Mouse (Mus musculus): Measurements from ENCODE around the gene Dus3l. TPM values are rescaled to one million over a fixed set of nuclear protein-coding genes. Genes with fewer than 3 reads are reported as not detected.

Dus3l gene
- polyA plus RNA-seq (2015; fragmentation: Nextera tagmentation; extraction: Ambion mirVana) = 86.4 and 97.6 TPM in 2 replicates

GRCm38 (mm10) chr17:56764474-56765354 lies at the start of gene Dus3l:
Dus3l (plus strand) TSS chr17:56764757.
- Histone ChIP-seq H3K9ac (replicated peaks) (peak within 1 kb of the TSS; percentile 81), H3K4me2 (peak within 1 kb of the TSS; percentile 84), H3K27me3 (replicated peaks) (peaks cover 12% of the 10 kb centered on the region; the same call in 1 of the 2 replicates), H3K4me1 (peaks cover 36% of the 10 kb centered on the region), H3K9me3 (replicated peaks) (no peaks in the 10 kb centered on the region), H3K4me3 (replicated peaks) (peak within 1 kb of the TSS; percentile 84), H3K36me3 (peaks cover 33% of the 10 kb centered on the region), H3K27ac (replicated peaks) (peak within 1 kb of the TSS; percentile 98)
- WGBS = 2% methylated on average over 57 of the region's 58 CpGs
- ATAC-seq (ENCODE audit: low FRiP score) = peak; percentile 86

- Histone ChIP-seq H3K27me3 (replicated peaks) (no peaks in the 10 kb centered on the region), H3K9me3 (replicated peaks) (no peaks in the 10 kb centered on the region), H3K4me2 (peak overlapping the region; percentile 75), H3K4me3 (replicated peaks) (peak overlapping the region; percentile 65; the same call in 1 of the 2 replicates), H3K4me1 (peaks cover 36% of the 10 kb centered on the region), H3K9ac (replicated peaks) (0 out of 2 replicates have a peak overlapping the region, but pooled peaks have one; percentile 10), H3K27ac (replicated peaks) (no peak overlapping the region), H3K36me3 (peaks cover 32% of the 10 kb centered on the region)
- WGBS = 68% methylated on average over 11 of the region's 11 CpGs
- ATAC-seq (ENCODE audit: low FRiP score) = no peak
Measured at GRCm38 (mm10) chr17:56715360-56715759, 49.2 kb upstream of the Dus3l start.

- whole genome bisulfite sequencing = 24% methylated on average over 22 of the region's 22 CpGs
Measured at GRCm38 (mm10) chr17:56715914-56716654, 48.5 kb upstream of the Dus3l start.

GRCm38 (mm10) chr17:56716655-56717362 lies 47.7 kb upstream of the Dus3l start:
- Histone ChIP-seq H3K4me1 (peaks cover 39% of the 10 kb centered on the region), H3K4me3 (replicated peaks) (peak overlapping the region; percentile 65), H3K27ac (replicated peaks) (peak overlapping the region; percentile 89), H3K36me3 (peaks cover 30% of the 10 kb centered on the region), H3K9me3 (replicated peaks) (no peaks in the 10 kb centered on the region), H3K9ac (replicated peaks) (peak overlapping the region; percentile 80), H3K27me3 (replicated peaks) (no peaks in the 10 kb centered on the region), H3K4me2 (peak overlapping the region; percentile 75)
- ATAC-seq (ENCODE audit: low FRiP score) = peak; percentile 93
- WGBS = under 1% methylated on average over 54 of the region's 55 CpGs

More at GRCm38 (mm10) chr17:56715914-56716654, 48.5 kb upstream of the Dus3l start:
- H3K4me2 ChIP-seq = peak overlapping the region; percentile 75
- no peaks in the 10 kb centered on the region for H3K27me3 ChIP-seq (replicated peaks)
- peak overlapping the region; percentile 76 for H3K9ac ChIP-seq (replicated peaks)
- peak overlapping the region; percentile 65 for H3K4me3 ChIP-seq (replicated peaks)
- peaks cover 30% of the 10 kb centered on the region for H3K36me3 ChIP-seq
- H3K4me1 ChIP-seq = peaks cover 39% of the 10 kb centered on the region
- ATAC-seq (ENCODE audit: low FRiP score) = 0 out of 2 replicates have a peak, but pooled peaks have one; percentile 1
- H3K9me3 ChIP-seq (replicated peaks) = no peaks in the 10 kb centered on the region
- H3K27ac ChIP-seq (replicated peaks) = peak overlapping the region; percentile 89

GRCm38 (mm10) chr17:56717363-56718058 lies 47.0 kb upstream of the Dus3l start, which contains the start of the genes Ndufa11 and Vmac:
Ndufa11 (plus strand) TSS chr17:56717767.
Vmac (minus strand) TSS chr17:56718022.
- ATAC-seq (ENCODE audit: low FRiP score) = peak; percentile 83
- peaks cover 46% of the 10 kb centered on the region for H3K4me1 ChIP-seq
- whole genome bisulfite sequencing = under 1% methylated on average over 59 of the region's 59 CpGs

GRCm38 (mm10) chr17:56722441-56722840 lies 42.1 kb upstream of the Dus3l start:
- ATAC-seq (ENCODE audit: low FRiP score) = no peak; the same call in 1 of the 2 replicates
- peaks cover 43% of the 10 kb centered on the region for H3K4me1 ChIP-seq
- H3K9me3 ChIP-seq (replicated peaks) = no peaks in the 10 kb centered on the region
- H3K9ac ChIP-seq (replicated peaks) = no peak overlapping the region; the same call in 1 of the 2 replicates
- H3K27ac ChIP-seq (replicated peaks) = peak overlapping the region; percentile 54
- H3K4me3 ChIP-seq (replicated peaks) = no peak overlapping the region
- 35% methylated on average over 5 of the region's 5 CpGs for WGBS
- no peak overlapping the region for H3K4me2 ChIP-seq
- H3K36me3 ChIP-seq = peaks cover 31% of the 10 kb centered on the region
- no peaks in the 10 kb centered on the region for H3K27me3 ChIP-seq (replicated peaks)

More at GRCm38 (mm10) chr17:56717363-56718058, 47.0 kb upstream of the Dus3l start, which contains the start of the genes Ndufa11 and Vmac:
- H3K9ac ChIP-seq (replicated peaks) = peak within 1 kb of the TSS; percentile 80
- H3K36me3 ChIP-seq = peaks cover 30% of the 10 kb centered on the region
- H3K4me3 ChIP-seq (replicated peaks) = peak within 1 kb of the TSS; percentile 65
- H3K27me3 ChIP-seq (replicated peaks) = no peaks in the 10 kb centered on the region
- H3K9me3 ChIP-seq (replicated peaks) = no peaks in the 10 kb centered on the region
- peak within 1 kb of the TSS; percentile 75 for H3K4me2 ChIP-seq
- peak within 1 kb of the TSS; percentile 89 for H3K27ac ChIP-seq (replicated peaks)

- Histone ChIP-seq H3K36me3 (peaks cover 31% of the 10 kb centered on the region), H3K9ac (replicated peaks) (no peak overlapping the region)
- no peak for ATAC-seq (ENCODE audit: low FRiP score)
Measured at GRCm38 (mm10) chr17:56723419-56724161, 41.0 kb upstream of the Dus3l start.

GRCm38 (mm10) chr17:56727029-56727649 lies 37.4 kb upstream of the Dus3l start:
- peaks cover 31% of the 10 kb centered on the region for H3K4me1 ChIP-seq
- no peak overlapping the region for H3K4me3 ChIP-seq (replicated peaks)
- no peaks in the 10 kb centered on the region for H3K9me3 ChIP-seq (replicated peaks)
- peaks cover 16% of the 10 kb centered on the region for H3K36me3 ChIP-seq
- no peak for ATAC-seq (ENCODE audit: low FRiP score)
- 11% methylated on average over 7 of the region's 7 CpGs for WGBS
- H3K4me2 ChIP-seq = no peak overlapping the region
- H3K27me3 ChIP-seq (replicated peaks) = no peaks in the 10 kb centered on the region
- H3K9ac ChIP-seq (replicated peaks) = no peak overlapping the region
- H3K27ac ChIP-seq (replicated peaks) = no peak overlapping the region

More at GRCm38 (mm10) chr17:56723419-56724161, 41.0 kb upstream of the Dus3l start:
- Histone ChIP-seq H3K9me3 (replicated peaks) (no peaks in the 10 kb centered on the region), H3K4me1 (peaks cover 44% of the 10 kb centered on the region), H3K4me3 (replicated peaks) (no peak overlapping the region), H3K27me3 (replicated peaks) (no peaks in the 10 kb centered on the region), H3K27ac (replicated peaks) (no peak overlapping the region), H3K4me2 (no peak overlapping the region)
- 83% methylated on average over 11 of the region's 11 CpGs for WGBS

GRCm38 (mm10) chr17:56727659-56728058 lies 36.9 kb upstream of the Dus3l start:
- H3K4me2 ChIP-seq = no peak overlapping the region
- no peak overlapping the region for H3K4me3 ChIP-seq (replicated peaks)
- no peak for ATAC-seq (ENCODE audit: low FRiP score)
- no peak overlapping the region for H3K27ac ChIP-seq (replicated peaks)
- peaks cover 11% of the 10 kb centered on the region; the same call in 1 of the 2 replicates for H3K36me3 ChIP-seq
- no peaks in the 10 kb centered on the region for H3K9me3 ChIP-seq (replicated peaks)
- WGBS = 9% methylated on average over 12 of the region's 12 CpGs
- no peak overlapping the region for H3K9ac ChIP-seq (replicated peaks)
- H3K27me3 ChIP-seq (replicated peaks) = no peaks in the 10 kb centered on the region
- H3K4me1 ChIP-seq = peaks cover 26% of the 10 kb centered on the region
